Mouse (Mus musculus) G1E (cell line): ENCODE data around the gene Itpr3. TPM values are rescaled to one million over a fixed set of nuclear protein-coding genes. Genes with fewer than 3 reads are reported as not detected.

Source experiments
- ATAC-seq: 2 replicates; pipeline ENCODE4 v1.8.0; 2016; ENCODE audit warnings: mild to moderate bottlenecking; ENCODE audit not compliant: insufficient number of reproducible peaks, poor library complexity, low FRiP score, severe bottlenecking; ENCODE audit errors: extremely low read depth
- DNase-seq: peaks from one replicate; pipeline ENCODE4 v3.0.0; 2012; ENCODE audit warnings: low spot score
- H3K27me3 ChIP-seq: 2 replicates; pipeline ENCODE4 v1.6.1; 2012; ENCODE audit warnings: mild to moderate bottlenecking, low read length, inconsistent platforms; ENCODE audit not compliant: insufficient read depth
- H3K36me3 ChIP-seq: replicated peaks from 2 replicates; pipeline ENCODE3; 2012; ENCODE audit warnings: mild to moderate bottlenecking, inconsistent platforms
- H3K4me1 ChIP-seq: 2 replicates; pipeline ENCODE4 v1.6.1; 2012; ENCODE audit warnings: low read depth, low read length, inconsistent platforms, mixed read lengths; ENCODE audit not compliant: insufficient read depth
- H3K4me3 ChIP-seq: 2 replicates; pipeline ENCODE4 v1.5.1; 2012; ENCODE audit warnings: low read depth, mild to moderate bottlenecking, inconsistent platforms, low read length, moderate library complexity, mixed read lengths
- H3K9me3 ChIP-seq: replicated peaks from 2 replicates; pipeline ENCODE4 v1.6.1; 2012; ENCODE audit warnings: inconsistent platforms
- CTCF ChIP-seq: IDR thresholded peaks from 2 replicates; pipeline ENCODE4 v1.5.1; 2012; ENCODE audit warnings: low read depth, low read length, inconsistent platforms, mixed read lengths
- GATA1 ChIP-seq: IDR thresholded peaks from 2 replicates; pipeline ENCODE4 v1.6.1; 2012; ENCODE audit warnings: borderline replicate concordance, low read length, inconsistent platforms, mixed read lengths
- GATA2 ChIP-seq: IDR thresholded peaks from 2 replicates; pipeline ENCODE4 v1.6.1; 2012; ENCODE audit warnings: low read depth, low read length, inconsistent platforms, borderline replicate concordance
- POLR2AphosphoS5 ChIP-seq: IDR thresholded peaks from 2 replicates; pipeline ENCODE4 v1.6.1; 2012; ENCODE audit warnings: low read depth, low read length, inconsistent platforms; ENCODE audit not compliant: insufficient replicate concordance
- TAL1 ChIP-seq: conservative IDR thresholded peaks from 2 replicates; pipeline ENCODE4 v1.6.1; 2012; ENCODE audit warnings: low read depth, low read length, inconsistent platforms, mixed read lengths
- polyA plus RNA-seq: library from polyadenylated mRNA; stranded (reverse); fragments of >175 nt; gene quantifications from 2 replicates; pipeline ENCODE4 v1.2.3, GENCODE M21; 2012
- total RNA-seq, 2 experiments: library from RNA; stranded (forward) in 1 of 2; stranded (reverse) in 1 of 2; fragments of 200-1000 nt in 1 of 2; fragments of >200 nt in 1 of 2; fragmentation: Nextera tagmentation in 1 of 2; gene quantifications; 2 replicates each; pipeline ENCODE4 v1.2.3; 2014 to 2017

Gene Itpr3
- total and polyA plus RNA-seq, 3 experiments = 3.2 to 6.9 (median 4.9) TPM

GRCm38 (mm10) chr17:27121781-27122180 lies 64.7 kb downstream of the Itpr3 start:
- DNase-seq = no peak
- TF ChIP-seq GATA2 (no peak), POLR2AphosphoS5 (no peak), CTCF (no peak), TAL1 (no peak), GATA1 (no peak)
- no peaks in the 10 kb centered on the region; the same call in 1 of the 2 replicates for H3K27me3 ChIP-seq
- H3K36me3 ChIP-seq = peaks cover 99% of the 10 kb centered on the region
- peaks cover 7% of the 10 kb centered on the region for H3K4me1 ChIP-seq
- H3K4me3 ChIP-seq = no peak overlapping the region
- ATAC-seq = no peak
- H3K9me3 ChIP-seq = no peaks in the 10 kb centered on the region

DNA sequence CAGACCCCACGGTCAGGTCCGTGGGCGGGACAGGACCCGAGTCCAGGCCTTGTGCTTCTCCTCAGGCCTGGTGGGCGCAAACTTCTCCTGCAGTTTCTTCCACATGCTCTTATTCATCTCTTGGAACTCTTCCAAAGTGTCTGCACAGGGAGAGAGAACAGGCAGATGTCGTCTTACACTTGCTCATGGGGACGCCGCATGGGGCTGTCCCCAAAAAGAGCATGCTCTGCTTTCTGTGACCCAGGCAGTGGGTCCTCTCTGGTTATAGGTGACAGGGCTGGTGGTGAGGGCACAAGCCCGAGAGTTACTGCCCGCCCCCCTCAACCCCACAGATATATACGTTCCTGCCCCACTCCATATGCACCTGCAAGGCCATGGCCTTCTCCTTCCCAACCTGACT lies 65.6 kb downstream of the Itpr3 start:
- peaks cover 12% of the 10 kb centered on the region for H3K4me1 ChIP-seq
- ATAC-seq (no peak), DNase-seq (no peak)
- TF ChIP-seq CTCF = no peak
- peaks cover 99% of the 10 kb centered on the region for H3K36me3 ChIP-seq
- no peak overlapping the region for H3K4me3 ChIP-seq
- H3K9me3 ChIP-seq = no peaks in the 10 kb centered on the region
- no peaks in the 10 kb centered on the region; the same call in 1 of the 2 replicates for H3K27me3 ChIP-seq

DNA sequence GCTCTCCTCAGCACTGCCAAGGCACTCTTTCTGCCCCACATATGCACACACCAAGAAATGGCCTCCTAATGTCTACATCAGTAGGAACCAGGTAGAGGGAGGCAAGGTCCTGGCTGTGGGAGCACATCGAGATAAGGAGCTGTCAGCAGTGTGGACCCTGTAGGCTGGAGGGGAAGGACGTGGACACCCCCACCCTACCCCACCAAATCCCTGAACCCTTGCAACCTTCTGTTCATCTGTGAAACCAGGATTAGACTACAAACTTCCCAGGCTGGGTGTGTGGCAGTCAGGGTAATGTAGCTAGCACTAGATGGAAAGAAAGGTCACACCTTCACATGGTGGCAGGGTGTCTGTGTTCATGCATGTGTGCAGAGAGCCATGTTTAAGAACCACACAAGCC lies 66.0 kb downstream of the Itpr3 start:
- H3K27me3 ChIP-seq = no peaks in the 10 kb centered on the region; the same call in 1 of the 2 replicates
- peaks cover 99% of the 10 kb centered on the region for H3K36me3 ChIP-seq
- no peaks in the 10 kb centered on the region for H3K9me3 ChIP-seq
- peaks cover 12% of the 10 kb centered on the region for H3K4me1 ChIP-seq
- TF ChIP-seq POLR2AphosphoS5 = no peak
- TF ChIP-seq TAL1 = no peak
- TF ChIP-seq GATA2 = no peak
- no peak for TF ChIP-seq GATA1
- no peak for TF ChIP-seq CTCF
- ATAC-seq (no peak), DNase-seq (no peak)
- H3K4me3 ChIP-seq = no peak overlapping the region

DNA sequence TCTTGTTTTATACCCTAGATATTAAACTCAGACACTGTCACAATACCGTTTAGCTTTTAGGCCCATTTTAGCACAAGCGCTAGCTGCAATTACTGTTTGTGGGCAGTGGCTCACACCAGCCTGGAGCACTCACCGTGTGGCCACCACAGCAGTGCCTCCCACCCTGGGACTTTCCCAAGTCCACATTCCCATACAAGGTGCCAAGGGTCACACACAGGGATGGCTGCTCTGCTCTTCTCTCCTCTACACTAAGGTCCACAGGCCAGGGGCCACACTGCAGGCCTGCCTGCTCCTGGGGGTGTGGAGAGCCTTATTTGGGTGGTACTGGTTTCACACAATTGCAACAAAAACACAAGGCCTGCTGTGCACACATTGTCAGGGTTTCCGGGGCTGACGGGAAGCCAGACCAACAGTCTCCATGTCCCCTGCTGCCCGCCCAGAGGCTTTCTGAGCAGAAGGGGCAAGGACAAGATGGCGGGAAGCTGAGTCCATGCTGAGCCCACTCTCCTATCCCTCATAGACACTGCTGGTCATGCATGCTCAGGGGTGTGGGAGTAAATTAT lies 66.8 kb downstream of the Itpr3 start:
- peaks cover 12% of the 10 kb centered on the region for H3K4me1 ChIP-seq
- no peak for DNase-seq
- H3K27me3 ChIP-seq = no peaks in the 10 kb centered on the region; the same call in 1 of the 2 replicates
- no peak overlapping the region for H3K4me3 ChIP-seq
- no peak for ATAC-seq
- TF ChIP-seq TAL1 = no peak
- no peak for TF ChIP-seq POLR2AphosphoS5
- TF ChIP-seq CTCF = no peak
- H3K36me3 ChIP-seq = peaks cover 99% of the 10 kb centered on the region
- no peaks in the 10 kb centered on the region for H3K9me3 ChIP-seq

DNA sequence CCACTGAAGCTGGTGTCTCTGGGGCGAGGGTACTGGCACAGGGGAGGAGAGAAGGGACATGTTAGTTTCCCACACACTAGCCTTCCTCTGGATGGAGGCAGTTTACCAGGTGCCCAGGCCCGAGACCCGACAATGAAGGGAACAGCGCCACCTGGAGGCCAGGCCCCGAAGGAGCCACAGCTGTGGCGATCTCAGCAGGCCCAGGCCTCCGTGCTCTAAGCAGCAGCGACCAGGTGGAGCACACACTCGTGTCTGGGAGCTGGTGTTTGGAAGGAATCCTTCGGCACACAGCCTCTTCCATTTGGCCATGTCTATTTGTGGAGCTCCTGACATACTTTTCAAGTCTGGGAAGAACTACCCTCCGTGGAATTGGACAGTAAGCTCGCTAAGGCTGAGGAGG lies 68.1 kb downstream of the Itpr3 start:
- Histone ChIP-seq H3K4me3 (no peak overlapping the region), H3K27me3 (no peaks in the 10 kb centered on the region; the same call in 1 of the 2 replicates), H3K36me3 (peaks cover 99% of the 10 kb centered on the region), H3K9me3 (no peaks in the 10 kb centered on the region), H3K4me1 (peaks cover 18% of the 10 kb centered on the region)
- ATAC-seq (peak; percentile 48; the same call in 1 of the 2 replicates), DNase-seq (peak; percentile 69)
- peak; percentile 77 for TF ChIP-seq CTCF
- TF ChIP-seq GATA2 = no peak
- no peak for TF ChIP-seq TAL1

GRCm38 (mm10) chr17:27125669-27126202 lies 68.6 kb downstream of the Itpr3 start:
- no peak overlapping the region for H3K4me3 ChIP-seq
- H3K9me3 ChIP-seq = no peaks in the 10 kb centered on the region
- TF ChIP-seq CTCF = no peak
- no peak for TF ChIP-seq GATA1
- TF ChIP-seq GATA2 = no peak
- no peak for TF ChIP-seq POLR2AphosphoS5
- TF ChIP-seq TAL1 = no peak
- ATAC-seq (no peak), DNase-seq (no peak)
- peaks cover 23% of the 10 kb centered on the region for H3K4me1 ChIP-seq
- H3K27me3 ChIP-seq = no peaks in the 10 kb centered on the region; the same call in 1 of the 2 replicates
- H3K36me3 ChIP-seq = peaks cover 99% of the 10 kb centered on the region

GRCm38 (mm10) chr17:27126974-27127373 lies 69.9 kb downstream of the Itpr3 start:
- no peak for ATAC-seq

More at GRCm38 (mm10) chr17:27126974-27127373, 69.9 kb downstream of the Itpr3 start:
- Histone ChIP-seq H3K9me3 (no peaks in the 10 kb centered on the region), H3K36me3 (peaks cover 99% of the 10 kb centered on the region), H3K4me3 (no peak overlapping the region), H3K4me1 (peaks cover 35% of the 10 kb centered on the region), H3K27me3 (no peaks in the 10 kb centered on the region; the same call in 1 of the 2 replicates)
- TF ChIP-seq GATA2 (no peak), TAL1 (no peak), GATA1 (no peak), POLR2AphosphoS5 (no peak), CTCF (no peak)
- no peak for DNase-seq
